In genomic region chrX:158924490-158925398, GRCm38 (mm10) we compare ENCODE assay signal across 7 mouse cellular contexts.
DNase-seq lines count a peak whose midpoint lies in the region; ATAC-seq and TF ChIP-seq lines count a peak whose summit lies in the region.

No protein-coding gene starts in this region.

- peaks cover 2% of the 10 kb centered on the region; the same call in 1 of the 2 replicates for H3K4me1 ChIP-seq in forebrain, embryonic 12.5 days

- intact Hi-C loops in left cerebral cortex, adult 2 months (cut with DNase I), result loop anchor here (5.0 to 10.0 kb wide), 6 partner anchors 87 to 1440 kb away; no protein-coding TSS in a partner anchor
- intact Hi-C loops in left cerebral cortex, postnatal 10 days (cut with DNase I), result loop anchor here (10.0 kb wide), 1 partner anchor 970 kb away; no protein-coding TSS in a partner anchor

- no peak overlapping the region for H3K4me3 ChIP-seq in left cerebral cortex, adult 2 months
- peak overlapping the region; percentile 19; the same call in 1 of the 2 replicates for H3K4me3 ChIP-seq in forebrain, embryonic 12.5 days (replicated peaks)

- H3K27me3 ChIP-seq in forebrain, embryonic 12.5 days, result peaks cover 11% of the 10 kb centered on the region; the same call in 1 of the 2 replicates

- 27% methylated on average over 6 of the region's 6 CpGs for WGBS in forebrain, embryonic 12.5 days

- no peak overlapping the region for H3K9ac ChIP-seq in forebrain, embryonic 12.5 days

- no peaks in the 10 kb centered on the region for H3K9me3 ChIP-seq in forebrain, embryonic 12.5 days

- H3K4me2 ChIP-seq in forebrain, embryonic 12.5 days, result peak overlapping the region; percentile 47

- peak; percentile 64 for ATAC-seq in forebrain, embryonic 12.5 days (ENCODE audit: low FRiP score)

- H3K36me3 ChIP-seq in forebrain, embryonic 12.5 days (replicated peaks), result no peaks in the 10 kb centered on the region

- no peak for DNase-seq in left cerebral cortex, adult 2 months (ENCODE audit: extremely low spot score in 1 of 2, low spot score in 2 of 2)
- DNase-seq in left cerebral cortex, postnatal 10 days (ENCODE audit: extremely low spot score in 1 of 2, low spot score in 2 of 2), result no peak
- peak; percentile 22 for DNase-seq in adipocyte (ENCODE audit: low spot score)
- peak; percentile 20 for DNase-seq in naive thymus-derived CD4-positive, alpha-beta T cell, adult 2 months (ENCODE audit: low read depth)
- DNase-seq in T-cell, adult 2 months (ENCODE audit: low spot score), result no peak
- no peak for DNase-seq in layer of hippocampus, postnatal 25 days (ENCODE audit: extremely low spot score in 1 of 2, low spot score in 1 of 2)

- peak overlapping the region; percentile 87 for H3K27ac ChIP-seq in left cerebral cortex, adult 2 months
- H3K27ac ChIP-seq in forebrain, embryonic 12.5 days, result no peak overlapping the region

- peak; percentile 76 for TF ChIP-seq CTCF in left cerebral cortex, adult 2 months (IDR thresholded peaks at IDR 0.05)

Comparison
In these comparisons a context has a peak if more than half of its experiments do, and no peak if none do; other contexts are left out.
1. DNase-seq: peak in adipocyte (single experiment) and naive thymus-derived CD4-positive, alpha-beta T cell, adult 2 months (single experiment); none in left cerebral cortex, adult 2 months (0 of 2), left cerebral cortex, postnatal 10 days (0 of 2), T-cell, adult 2 months (single experiment) and layer of hippocampus, postnatal 25 days (0 of 2).